Mouse (Mus musculus) retina, embryonic 14.5 days (tissue): ENCODE results near the gene Hexb.

Experiments
- DNase-seq: peaks from one replicate; pipeline ENCODE4 v3.0.0-alpha.2; 2015; ENCODE audit warnings: low spot score

The Hexb gene

DNA sequence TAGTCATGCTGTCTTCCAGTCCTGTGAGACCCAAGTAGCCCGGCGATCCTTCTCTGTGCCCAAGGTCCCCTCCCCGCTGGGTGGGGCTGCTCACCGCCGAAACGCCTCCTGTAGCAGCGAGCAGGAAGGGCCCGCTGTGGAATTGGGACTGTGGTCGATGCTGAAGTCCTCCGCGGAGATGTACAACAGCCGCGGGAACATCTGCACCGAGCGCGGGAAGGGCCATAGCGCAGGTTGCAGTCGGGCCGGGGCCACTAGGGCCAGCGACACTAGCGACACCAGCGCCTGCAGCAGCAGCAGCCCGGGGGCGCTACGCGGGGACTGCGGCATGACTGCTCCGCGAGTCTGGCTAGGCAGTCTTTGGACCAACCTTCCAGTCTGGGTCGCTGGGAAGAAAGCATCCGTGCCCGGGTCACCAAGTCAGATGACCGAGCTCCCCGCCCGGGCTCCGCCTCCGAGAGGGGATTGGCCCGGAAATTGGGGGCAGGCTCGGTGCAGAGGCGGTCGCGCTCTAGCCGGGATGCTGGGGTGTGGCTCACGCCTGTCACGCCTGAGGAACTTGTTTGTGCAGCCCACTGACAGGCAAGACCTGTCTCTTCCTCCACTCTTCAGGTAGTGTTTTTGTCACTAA, at the start of gene Hexb:
Gene Hexb (minus strand): TSS at position 426 of the 631 bp plus-strand sequence.
- DNase-seq = peak; percentile 83

DNA sequence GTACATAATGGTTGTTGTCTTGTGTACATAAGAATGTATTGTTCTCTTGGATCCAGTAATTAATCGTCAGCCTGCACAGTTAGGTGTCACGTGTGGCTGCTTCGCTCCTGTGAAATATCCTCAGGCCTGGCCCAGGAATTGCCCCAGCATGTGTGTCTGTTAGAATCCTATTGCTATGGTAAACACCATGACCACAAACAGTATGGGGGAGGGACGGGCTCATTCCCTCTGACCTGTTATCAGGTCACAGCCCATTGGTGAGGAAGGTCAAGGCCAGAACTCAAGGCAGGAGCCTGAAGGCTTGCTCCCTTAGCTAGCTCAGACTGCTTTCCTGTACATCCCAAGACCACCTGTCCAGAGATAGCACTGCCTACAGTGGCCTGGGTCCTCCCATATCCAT, 49.6 kb upstream of the Hexb start:
- no peak for DNase-seq

DNA sequence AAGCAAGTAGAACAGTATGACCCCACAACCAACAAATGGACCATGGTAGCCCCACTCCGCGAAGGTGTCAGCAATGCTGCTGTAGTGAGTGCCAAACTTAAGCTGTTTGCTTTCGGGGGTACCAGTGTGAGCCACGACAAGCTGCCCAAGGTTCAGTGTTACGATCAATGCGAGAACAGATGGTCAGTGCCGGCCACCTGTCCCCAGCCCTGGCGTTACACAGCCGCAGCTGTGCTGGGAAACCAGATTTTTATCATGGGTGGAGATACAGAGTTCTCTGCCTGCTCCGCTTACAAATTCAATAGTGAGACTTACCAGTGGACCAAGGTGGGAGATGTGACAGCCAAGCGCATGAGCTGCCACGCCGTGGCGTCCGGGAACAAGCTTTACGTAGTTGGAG, 48.1 kb upstream of the Hexb start:
- no peak for DNase-seq

DNA sequence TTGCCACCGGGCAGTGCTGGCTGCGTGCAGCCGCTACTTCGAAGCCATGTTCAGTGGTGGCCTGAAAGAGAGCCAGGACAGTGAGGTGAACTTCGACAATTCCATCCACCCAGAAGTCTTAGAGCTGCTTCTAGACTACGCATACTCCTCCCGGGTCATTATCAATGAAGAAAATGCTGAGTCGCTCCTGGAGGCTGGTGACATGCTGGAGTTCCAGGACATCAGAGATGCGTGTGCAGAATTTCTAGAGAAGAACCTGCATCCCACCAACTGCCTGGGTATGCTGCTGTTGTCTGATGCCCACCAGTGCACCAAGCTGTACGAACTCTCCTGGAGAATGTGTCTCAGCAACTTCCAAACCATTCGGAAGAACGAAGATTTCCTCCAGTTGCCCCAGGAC, 47.0 kb upstream of the Hexb start:
- no peak for DNase-seq

GRCm38 (mm10) chr13:97244712-97245105, 46.6 kb upstream of the Hexb start:
- no peak for DNase-seq

- no peak for DNase-seq
Observed at GRCm38 (mm10) chr13:97243962-97244711, 46.0 kb upstream of the Hexb start.

- DNase-seq = no peak
Observed at GRCm38 (mm10) chr13:97242716-97243115, 44.6 kb upstream of the Hexb start.

DNA sequence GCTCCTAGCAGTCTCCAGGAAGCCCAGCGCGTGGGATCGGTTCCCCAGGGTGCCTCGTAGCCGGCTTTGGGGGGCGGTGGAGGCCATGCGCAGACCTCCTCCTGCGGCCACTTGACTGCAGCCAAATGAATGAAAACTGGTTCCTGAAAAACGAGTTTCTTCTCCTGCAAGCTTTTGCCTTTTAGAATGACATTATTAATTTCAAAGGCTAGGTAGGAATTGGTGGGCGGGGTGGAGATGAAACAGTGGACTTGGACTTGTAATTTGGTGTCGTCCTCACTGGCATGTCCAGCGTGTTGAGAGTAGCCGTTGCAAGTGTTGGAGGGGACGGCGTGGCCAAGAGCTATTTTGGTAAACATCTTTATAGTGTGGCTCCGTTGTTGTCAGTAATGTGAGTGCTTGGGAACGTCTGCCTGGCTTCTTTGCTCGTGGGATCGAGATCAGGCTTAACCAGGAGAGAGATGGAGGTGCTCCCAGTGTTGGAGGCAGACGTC, 43.7 kb upstream of the Hexb start:
- DNase-seq = no peak

DNA sequence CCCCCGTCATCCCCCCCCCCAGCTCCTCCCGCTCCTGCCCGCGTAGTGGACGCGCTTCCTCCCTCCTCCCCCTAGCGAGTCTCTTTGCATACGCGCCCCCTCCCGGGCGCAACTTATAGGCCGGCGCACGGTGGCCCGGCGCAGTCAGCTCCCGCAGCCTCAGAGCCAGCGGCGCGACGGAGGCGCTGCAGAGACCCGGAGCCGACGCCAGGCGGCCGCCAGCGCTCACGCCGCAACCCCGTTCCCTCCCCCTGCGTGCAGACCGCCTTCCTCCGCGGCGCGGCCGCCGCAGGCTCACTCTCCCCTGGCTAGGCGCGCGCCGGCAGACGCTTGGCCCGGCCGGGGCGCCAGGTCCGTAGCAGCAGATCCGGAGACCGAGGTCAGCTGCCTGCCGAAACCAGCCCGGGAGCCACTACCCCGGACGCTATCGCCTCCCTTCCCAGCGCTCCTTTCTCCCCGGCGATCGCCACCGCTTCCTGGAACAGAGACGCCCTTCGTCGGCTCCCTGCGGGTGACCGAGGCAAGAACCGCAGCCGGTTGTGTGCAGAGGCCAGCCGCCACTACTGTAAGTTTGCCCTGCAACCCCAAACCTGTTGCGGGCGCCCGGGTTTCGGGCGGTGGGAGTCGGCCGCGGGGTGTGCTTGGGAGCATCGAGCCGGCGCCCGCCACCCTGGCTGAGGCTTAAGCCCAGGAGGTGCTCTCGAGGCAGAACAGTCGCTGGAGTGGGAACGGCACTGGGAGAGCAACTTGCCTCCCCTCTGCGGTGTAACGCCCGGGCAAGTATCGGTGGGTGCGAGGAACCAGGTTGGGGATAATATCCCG, 43.0 kb upstream of the Hexb start, which contains the start of gene Enc1:
Gene Enc1 (plus strand): TSS at position 141 of the 822 bp plus-strand sequence.
- DNase-seq = peak; percentile 96

- peak; percentile 76 for DNase-seq
Observed at GRCm38 (mm10) chr13:97240279-97240964, 42.3 kb upstream of the Hexb start.

DNA sequence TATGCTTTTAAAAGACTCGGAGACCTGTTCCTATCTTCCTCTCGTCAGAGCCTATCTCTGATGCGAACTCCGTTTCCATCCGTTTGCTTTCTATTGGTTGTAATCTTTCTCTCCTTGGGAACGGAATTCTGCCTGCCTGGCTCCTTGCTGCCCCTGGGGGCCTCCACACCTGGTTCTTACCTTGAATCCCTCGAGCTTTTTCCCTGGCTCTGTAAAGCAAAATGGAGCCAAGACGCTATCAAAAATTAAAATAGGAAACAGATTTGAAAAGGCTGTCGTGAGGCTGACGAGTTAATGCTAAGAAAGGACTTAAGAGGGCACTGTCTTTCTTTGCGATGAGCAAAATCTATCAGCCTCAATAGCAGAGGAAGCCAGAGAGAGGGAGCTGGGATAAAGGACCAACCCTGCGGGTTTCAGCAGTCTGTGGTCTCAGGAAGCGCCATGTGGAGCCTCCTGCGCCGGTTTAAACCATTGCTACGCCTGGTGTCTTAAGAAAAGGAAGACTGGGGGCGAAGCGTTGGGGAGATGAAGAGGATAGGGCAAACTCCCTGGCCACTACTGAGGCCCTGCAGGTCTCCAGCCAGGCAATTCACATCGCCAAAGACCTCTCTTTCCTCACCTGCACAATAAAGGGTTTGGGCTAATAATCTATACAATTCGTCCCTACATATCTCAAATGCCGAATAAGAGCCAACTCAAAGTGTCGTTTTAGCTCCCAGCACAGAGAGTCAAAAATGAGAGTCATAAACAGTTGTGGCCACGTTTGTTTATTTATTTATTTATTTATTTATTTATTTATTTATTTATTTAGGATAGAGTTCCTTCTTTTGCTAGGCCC, 41.4 kb upstream of the Hexb start:
- peak; percentile 79 for DNase-seq

DNA sequence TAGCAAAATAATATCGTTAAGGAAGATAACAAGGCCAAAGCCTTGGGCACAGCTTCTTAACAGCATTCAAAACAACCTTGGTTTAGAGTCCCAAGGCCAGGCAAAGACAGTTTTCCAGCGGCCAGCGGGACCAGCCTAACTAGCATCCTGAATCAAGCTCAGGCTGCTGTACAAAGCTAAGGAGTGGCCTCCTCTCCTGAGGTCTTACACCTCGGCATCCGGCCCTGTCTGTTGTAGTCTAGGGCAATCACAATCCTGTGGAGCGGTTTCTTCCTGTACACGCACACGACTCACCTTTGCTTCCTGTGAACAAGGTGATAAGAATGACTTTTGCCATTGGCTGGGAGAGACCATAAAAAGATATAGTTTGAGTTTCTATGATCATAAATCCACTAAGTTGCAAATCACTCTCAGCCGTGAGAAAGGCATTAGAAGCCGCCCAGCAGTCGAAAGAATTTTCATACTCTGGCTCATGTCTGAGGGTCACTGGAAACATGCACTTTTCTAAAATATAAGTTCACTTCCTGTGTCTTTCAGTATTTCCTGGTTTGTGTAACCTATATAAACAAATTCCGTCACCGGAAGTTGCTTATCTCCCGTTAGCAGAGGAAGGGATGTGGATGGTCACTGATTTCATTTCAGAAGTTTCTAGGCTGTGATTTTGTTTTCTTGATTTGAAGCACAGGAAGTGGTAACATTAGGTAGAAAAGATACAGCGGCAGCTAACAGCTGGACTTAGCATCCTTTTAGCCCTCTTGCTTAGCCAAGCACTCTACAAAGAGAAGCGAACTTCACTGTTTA, 40.2 kb upstream of the Hexb start:
- DNase-seq = no peak

DNA sequence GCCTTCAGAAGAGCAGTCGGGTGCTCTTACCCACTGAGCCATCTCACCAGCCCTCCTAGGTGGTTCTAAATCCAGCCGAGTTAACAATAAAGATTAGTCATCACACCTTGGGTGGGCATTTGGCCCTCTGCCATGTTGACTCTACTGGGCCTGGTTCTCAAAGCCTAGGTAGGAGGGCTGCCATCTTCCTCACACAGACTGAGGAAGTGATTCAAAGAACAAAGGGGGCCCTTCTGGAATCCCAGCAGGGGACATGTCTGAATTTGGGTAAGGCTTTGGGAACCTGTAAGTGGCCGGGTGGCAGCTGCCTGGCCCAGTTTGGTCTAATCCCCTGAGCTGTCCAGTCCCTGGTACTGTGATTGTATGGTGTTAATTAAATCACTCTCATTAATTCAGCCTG, 39.5 kb upstream of the Hexb start:
- peak; percentile 59 for DNase-seq

GRCm38 (mm10) chr13:97235911-97236310, 37.8 kb upstream of the Hexb start:
- no peak for DNase-seq

DNA sequence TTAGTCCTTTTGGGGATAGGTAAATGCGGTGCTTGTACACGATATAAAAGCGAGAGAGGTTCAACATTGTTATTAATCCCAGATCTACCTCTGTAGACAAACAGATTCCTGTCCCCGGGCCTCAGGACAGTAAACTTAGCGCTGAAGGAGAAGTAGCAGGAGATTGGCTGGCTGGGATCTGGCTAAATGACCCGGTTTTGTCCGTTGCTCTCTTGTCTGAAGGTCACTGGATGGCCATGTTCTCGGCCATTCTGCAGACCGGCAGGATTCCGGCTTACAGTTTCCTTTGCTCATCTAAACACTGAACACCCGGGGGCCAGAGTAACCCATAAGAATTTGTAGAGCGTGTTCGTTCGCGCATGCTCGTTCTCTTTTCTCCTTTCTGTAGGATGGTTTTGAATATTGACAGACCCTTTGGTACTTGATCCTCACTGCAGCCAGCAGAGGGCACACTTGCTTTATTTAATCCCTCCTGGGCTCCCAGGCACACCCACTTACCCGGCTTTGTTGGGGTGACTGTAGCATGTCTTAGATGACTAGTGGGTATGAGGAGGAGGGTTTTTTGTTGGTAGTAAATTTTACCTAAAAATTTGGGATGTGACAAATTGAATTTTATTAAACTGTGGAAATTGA, 36.7 kb upstream of the Hexb start:
- peak; percentile 91 for DNase-seq

DNA sequence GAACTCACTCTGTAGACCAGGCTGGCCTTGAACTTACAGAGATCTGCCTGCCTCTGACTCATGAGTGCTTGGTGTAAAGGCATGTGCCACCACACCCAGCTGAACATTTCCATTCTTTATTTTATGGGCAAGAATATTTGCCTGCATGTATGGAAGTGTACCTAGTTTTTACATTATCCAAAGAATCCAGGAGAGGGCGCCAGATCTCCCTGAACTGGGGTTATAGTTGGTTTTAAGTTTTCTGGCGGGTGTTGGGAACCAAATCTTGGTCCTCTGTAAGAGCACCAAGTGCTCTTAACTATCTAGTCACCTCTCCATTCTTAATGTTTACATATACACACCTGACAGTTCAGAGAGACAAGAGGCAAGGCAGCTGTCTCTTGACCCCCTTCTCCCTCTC, 34.9 kb upstream of the Hexb start:
- DNase-seq = no peak

GRCm38 (mm10) chr13:97230101-97230500, 31.9 kb upstream of the Hexb start:
- DNase-seq = no peak

- DNase-seq = no peak
Observed at GRCm38 (mm10) chr13:97227795-97228194, 29.6 kb upstream of the Hexb start.

GRCm38 (mm10) chr13:97225130-97225529, 27.0 kb upstream of the Hexb start:
- DNase-seq = no peak
